Mouse (Mus musculus): ENCODE results near the gene Heg1. TPM values are rescaled to one million over a fixed set of nuclear protein-coding genes. Genes with fewer than 3 reads are reported as not detected.

The Heg1 gene
- total RNA-seq, 2 experiments from 2014 or later = 199 to 203 TPM

DNA sequence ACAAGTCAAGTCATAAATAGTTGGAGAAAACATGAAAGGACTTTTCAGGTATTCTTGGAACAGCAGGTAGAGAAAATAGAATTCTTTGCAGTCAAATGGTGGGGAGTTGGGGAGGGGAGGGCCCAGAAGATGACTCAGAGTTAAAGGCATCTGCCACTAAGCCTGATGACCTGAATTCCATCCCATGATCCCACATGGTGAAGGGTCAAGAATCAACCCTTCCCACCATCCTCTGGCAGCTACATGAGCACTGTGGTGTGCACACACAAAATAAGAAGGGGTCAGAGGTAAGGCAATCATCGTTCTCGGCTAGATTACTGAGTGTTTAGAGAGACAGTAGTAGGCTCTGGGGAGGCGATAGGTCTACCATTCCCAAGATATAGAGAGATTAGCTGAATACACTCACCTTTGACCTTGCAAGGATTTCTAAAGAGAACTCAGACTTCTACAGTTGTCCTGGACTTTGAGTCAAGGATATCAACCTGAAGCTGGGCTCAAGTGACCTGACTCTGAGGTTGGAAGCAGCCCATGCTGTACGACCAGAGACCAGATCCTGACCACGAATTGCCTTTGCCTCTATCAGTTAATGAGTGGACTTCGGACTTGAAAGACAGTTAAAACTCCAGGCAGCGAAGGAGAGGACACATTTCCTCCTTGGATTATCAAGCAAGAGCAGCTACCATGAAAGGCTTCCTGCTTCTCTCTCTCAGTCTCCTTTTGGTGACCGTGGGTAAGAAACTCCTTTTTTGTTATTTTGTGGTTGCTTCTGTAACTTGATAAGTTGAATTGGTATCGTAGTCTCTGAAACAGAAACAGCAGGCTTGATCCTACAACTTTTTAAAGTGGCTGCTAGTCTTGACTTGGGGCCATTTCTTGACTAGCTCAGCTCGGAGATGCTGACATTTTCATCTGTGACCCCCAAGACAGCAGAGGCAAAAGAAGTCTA is 109.9 kb downstream of the Heg1 start, which contains the start of gene Muc13:
Gene Muc13, plus strand, starts transcription at position 192 of the 946 bp plus-strand sequence.
- DNase-seq = no peak

DNA sequence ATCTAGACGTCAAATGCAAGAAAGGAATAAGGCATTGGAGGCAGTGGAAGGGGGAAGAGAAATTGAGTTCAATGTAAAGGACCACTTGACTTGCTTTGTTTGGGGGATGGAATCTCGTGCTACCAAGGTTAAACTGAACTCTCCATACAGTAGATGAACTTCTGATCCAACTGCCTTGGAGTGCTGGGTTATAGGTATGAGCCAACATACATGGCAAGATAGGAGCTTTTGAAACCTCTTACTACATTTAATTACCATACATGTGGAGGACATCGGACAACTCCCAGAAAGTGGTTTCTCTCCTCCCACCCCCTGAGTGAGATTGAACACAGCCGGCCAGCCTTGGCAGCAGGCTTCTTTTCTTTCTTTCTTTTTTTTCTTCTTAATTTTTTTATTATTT is 110.9 kb downstream of the Heg1 start:
- no peak for DNase-seq
- intact Hi-C loops (cut with DNase I) = no loop called here

More for the DNA sequence above, 109.9 kb downstream of the Heg1 start, which contains the start of gene Muc13:
- intact Hi-C loops (cut with DNase I) = no loop called here

DNA sequence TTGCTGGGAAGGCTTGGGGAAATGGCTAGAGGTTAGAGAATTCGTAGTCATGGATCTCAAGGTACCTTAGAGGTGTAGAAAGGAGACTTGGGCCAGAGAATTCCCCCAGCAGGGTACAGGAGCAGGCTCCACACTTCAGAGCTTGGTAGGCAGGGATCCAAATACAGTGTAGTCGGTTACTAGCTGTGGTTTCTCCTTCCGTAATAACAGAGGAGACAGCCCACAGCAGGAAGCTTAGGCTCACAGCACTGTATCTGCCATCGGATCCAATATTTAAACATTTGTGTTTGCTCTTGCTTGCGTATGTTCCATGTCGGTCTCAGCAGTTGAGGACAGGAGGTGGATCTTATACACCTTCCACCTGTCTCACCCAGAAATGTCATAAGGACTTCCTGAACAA is 111.7 kb downstream of the Heg1 start:
- intact Hi-C loops (cut with DNase I) = loop anchor here (2.0 kb wide), 2 partner anchors 51 to 489 kb away; no protein-coding TSS in a partner anchor
- DNase-seq = no peak

DNA sequence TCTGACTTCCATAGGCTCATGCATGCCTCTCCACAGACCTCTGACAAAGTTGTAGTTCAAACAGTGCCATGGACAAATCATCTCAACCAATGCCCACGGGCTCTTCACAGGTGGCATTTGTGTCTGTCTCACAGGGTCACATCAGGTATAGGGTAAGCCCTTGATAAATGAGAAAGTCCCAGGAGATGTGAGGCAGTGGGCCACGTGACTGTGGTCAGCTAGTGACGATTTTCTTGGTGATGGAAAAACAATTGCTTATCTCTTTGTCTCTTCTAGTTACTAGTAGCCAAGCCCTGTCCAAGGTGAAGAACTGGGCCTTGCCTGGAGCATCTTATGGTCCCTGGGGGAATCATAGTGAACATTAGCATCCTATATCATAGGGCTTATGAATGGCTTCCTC is 112.6 kb downstream of the Heg1 start:
- intact Hi-C loops (cut with DNase I) = loop anchor here (2.0 kb wide), 2 partner anchors 52 to 490 kb away; no protein-coding TSS in a partner anchor
- no peak for DNase-seq

DNA sequence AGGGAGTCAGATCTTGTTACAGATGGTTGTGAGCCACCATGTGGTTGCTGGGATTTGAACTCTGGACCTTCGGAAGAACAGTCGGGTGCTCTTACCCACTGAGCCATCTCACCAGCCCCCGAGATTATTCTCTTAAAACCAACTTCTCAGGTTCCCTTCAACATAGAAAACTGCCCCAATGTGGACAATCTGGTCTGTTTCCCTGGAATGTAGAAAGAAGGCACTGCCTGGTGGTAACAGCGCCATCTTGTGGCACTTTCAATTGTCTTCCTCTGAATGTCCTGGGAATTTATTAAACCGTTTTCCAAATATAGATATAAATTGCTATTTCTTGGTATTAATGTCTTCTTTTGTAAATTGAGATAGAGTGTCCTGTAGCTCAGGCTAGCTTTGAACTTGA is 113.7 kb downstream of the Heg1 start:
- intact Hi-C loops (cut with DNase I) = loop anchor here (2.0 kb wide), 2 partner anchors 53 to 491 kb away; no protein-coding TSS in a partner anchor
- DNase-seq = peak; percentile 72 to 80

DNA sequence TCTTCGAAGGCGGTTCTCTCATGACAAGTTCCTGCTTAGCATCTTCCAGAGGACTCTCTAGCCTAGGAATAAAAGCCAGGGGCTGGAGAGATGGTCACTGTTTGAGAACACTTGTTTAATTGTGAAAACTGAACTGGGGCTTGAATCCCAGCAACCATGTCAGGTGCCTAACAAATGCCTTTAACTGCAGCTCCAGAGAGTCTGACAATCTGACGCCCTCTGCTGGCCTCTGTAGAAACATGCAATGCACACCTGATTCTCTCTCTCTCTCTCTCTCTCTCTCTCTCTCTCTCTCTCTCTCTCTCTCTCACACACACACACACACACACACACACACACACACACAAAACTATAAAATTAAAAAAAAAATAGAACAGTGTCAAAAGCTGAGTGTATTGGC is 125.8 kb downstream of the Heg1 start:
- intact Hi-C loops (cut with DNase I) = no loop called here
- DNase-seq = no peak

DNA sequence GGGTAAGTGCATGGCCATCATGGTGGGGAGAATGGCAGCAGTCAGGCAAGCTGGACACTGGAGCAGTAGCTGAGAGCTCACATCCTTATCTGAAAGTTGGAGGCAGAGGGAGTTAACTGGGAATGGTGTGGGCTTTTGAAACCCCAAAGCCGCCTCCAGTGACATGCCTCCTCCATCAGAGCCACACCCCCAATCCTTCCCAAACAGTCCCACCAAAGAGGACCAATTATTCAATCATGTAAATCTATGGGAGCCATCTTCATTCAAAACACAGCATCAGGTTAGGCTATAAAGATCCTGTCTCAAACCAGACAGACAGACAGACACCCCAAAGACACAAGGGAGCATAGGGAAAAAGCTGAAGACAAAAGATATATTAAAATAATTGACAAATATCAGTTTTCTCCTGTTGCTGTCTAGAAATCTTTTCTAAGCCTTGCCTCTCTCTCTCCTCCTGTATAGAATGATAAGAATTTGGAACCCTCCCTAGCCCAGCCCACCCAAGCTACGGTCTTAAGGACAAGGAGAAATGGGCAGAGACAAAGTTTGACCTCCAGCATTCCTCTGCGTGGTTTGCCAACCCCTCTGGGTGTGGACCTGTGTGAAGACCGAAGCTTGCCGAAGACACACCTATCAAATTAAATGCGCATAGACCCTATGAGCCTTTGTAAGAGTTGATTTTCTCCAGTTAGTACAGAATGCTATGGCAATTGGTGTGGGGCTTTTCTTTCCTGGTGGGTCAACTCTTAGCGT is 134.4 kb downstream of the Heg1 start:
- intact Hi-C loops (cut with DNase I) = no loop called here
- DNase-seq = no peak

DNA sequence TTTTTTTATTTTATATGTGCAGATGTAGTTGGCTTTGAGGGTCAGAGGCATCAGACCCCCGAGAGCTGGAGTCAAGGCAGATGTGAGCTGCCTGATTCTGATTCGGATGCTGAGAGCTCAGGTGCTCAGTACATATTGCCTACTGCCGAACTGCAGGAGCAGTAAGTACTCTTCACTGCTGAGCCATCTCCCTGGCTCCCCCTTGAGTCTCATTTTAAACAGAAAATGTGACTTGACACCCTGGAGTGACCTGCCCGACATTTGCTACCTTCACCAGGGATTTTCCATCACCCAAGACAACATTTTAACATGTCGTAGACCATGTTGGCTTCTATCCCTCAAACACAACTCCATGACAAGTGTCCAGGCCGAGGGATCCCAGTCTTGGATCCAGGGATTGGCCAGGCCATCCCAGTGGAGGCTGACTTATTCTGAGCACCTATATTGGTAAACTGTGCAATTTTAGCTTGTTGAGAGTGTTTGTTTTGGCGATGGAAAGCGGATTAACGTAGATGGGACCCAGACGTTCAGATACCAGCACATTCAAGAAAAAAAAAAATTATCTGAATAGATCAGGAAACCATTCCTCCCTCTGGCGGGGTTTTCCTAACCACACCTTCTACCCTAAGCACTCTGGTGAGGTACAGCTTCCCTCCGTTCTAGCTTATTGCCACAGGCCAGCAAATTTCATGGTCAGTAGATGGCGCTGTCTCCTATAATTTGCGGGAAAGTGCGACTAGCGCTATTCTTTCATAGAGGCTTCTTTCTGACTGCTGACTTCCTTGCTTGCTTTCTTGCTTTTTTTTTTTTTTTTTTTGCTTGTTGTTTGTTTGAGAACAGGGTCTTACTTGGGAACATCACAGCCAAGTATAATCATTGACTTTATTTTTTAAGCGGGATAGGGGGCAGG is 136.4 kb downstream of the Heg1 start:
- DNase-seq = peak; percentile 87 to 95
- intact Hi-C loops (cut with DNase I) = loop anchor here (1.0 to 2.0 kb wide), 3 partner anchors 131 to 294 kb away; no protein-coding TSS in a partner anchor

Other genes starting within 250 kb of the Heg1 start
- gene Slc12a8, start 167.0 kb upstream of the Heg1 start, total RNA-seq (2021) = under 1 TPM; 0.45 to 0.56 TPM
- under 1 TPM; 0.12 to 0.17 TPM for gene Muc13, start 109.7 kb downstream of the Heg1 start, total RNA-seq (2021)
- gene Itgb5, start 145.3 kb downstream of the Heg1 start, total RNA-seq (2021) = 10 to 100 TPM; 66.7 to 72.8 TPM